Mouse (Mus musculus): ENCODE measurements around the gene Zranb2.
A peak's percentile ranks its signal among the peaks of the same experiment; 100 is the strongest.

Gene Zranb2

DNA sequence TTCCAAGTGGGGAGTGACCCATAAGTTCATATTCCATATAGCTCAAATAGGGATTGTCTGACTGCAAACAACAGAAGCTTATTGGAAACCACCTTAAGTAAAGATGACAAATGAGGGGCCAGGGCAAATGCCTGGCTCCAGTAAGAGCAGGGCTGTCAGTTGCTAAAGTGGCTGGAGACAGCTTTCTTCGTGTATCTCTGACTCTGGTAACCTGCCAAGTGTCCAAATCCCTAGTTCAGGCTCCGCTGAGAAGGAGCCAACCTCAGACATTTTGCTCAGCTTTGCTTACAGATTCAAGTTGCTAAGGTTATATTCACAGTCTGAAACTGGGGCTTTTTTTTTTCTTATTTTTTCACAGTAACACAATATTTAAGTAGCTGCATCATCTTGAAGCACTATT lies 45.4 kb downstream of the Zranb2 start:
- DNase-seq, result no peak

DNA sequence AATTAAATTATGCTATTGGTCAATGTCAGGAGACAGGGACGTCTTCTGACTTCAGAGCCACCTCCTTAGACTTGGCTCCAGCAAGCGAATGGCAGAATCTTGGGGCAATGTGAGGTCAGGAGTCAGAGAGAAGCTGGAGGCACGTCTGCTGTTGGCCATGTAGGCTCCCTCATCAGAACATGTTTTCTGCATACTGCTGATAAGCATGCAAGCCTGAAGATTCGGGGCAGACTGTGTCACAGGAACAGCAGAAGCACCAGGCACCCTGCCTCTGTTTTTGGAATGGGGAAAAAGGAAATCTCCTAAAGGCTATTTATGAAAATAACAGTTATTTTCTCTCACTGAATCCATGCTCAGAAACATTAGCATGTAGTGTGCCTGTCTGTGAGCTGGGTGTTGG lies 46.3 kb downstream of the Zranb2 start:
- no peak for DNase-seq

DNA sequence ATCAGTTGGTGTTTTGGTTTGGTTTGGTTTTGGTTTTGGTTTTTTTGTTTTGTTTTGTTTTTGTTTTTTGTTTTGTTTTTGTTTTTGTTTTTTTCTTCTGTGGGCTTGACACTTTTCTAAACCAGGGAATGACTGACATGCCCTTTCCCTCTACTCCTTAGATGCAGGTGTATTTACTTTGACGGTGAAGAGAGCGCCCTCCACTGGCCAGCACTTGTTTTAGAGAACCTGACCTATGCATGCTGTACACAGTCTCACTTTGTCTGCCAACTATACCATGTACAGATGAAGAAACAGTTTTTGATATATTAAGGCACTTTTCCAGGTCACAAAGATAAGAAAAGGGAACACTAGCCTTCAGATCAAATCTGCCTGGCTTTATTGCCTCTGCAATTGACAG lies 47.8 kb downstream of the Zranb2 start:
- no peak for DNase-seq

DNA sequence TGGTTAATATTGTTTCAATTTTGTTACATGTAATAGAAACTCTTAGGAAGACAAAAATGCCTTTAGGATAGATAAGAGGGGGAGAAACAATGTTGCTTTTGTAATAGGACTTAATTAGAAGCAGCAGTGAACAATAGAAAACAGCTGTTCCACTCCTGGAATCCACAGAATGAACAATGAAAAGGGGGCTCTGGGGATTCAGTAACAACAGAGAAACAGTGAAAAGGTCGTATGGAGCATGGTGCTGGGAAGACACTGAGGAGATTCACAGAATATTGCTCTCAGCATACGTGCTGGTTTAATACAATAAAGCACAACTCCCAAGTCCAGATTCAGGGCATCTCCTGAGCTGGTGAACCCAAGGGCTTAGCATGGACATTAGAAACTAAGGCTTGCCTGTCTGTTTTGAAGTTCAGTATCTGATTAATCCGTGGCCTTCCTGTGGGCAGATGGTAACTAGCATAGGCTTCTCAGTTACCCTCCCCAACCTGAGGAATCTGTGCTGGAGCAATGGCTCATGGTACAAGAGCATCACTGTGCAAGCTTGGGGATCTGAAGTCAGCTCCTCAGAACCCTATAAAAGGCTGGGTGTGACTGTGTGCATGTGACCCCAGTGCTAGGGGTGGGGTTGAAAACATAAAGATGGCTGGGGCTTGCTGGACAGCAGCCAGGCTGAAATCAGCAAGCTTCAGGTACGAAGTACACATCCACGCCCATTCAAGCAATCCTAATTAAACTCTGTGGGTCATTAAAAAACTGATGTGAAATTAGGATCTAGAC lies 48.9 kb downstream of the Zranb2 start:
- DNase-seq, result peak in 1 of 2 experiments; percentile 13

DNA sequence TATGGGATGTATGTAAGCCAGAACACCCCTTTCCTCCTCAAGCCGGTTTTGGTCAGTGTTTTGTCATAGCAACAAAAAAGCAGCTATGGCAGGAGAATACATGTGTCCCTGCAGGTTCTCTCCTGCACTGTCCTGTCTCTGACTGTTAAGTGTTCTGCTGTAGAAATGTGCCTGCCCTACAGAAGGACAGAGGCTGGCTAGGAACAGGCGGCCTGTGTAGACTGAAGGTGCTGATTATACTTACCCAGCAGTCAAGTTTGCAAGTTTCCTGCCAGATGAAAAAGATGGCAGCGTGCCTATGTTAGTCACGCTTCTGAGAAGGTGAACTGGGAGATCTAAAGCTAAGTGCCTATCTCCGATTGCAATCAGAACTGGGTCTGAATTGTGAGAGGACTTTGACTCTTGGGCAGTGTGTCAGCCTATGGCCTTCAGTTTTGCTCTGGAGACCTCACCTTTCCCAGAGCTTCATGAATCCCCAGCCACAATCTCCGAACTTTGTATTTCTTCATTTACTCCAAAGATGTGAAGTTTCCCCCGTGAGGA lies 63.9 kb downstream of the Zranb2 start:
- DNase-seq, result no peak

All from kidney, postnatal 4 days (tissue).